Comparison of ENCODE assay signal across 7 mouse cellular contexts in genomic region chr7:144037966-144038669, GRCm38 (mm10). TPM values are rescaled to one million over a fixed set of nuclear protein-coding genes. Genes with fewer than 3 reads are reported as not detected.
DNase-seq lines count a peak whose midpoint lies in the region; ATAC-seq lines count a peak whose summit lies in the region.

No protein-coding gene starts in this region.

- peaks cover 19% of the 10 kb centered on the region for H3K4me1 ChIP-seq in hindbrain, embryonic 14.5 days (replicated peaks; ENCODE audit: control insufficient read depth, insufficient read depth, low read length)
- peaks cover 20% of the 10 kb centered on the region for H3K4me1 ChIP-seq in neural tube, embryonic 13.5 days (replicated peaks)

- H3K9me3 ChIP-seq in hindbrain, embryonic 14.5 days (ENCODE audit: control insufficient read depth, low read length) = no peaks in the 10 kb centered on the region
- H3K9me3 ChIP-seq in neural tube, embryonic 13.5 days = no peaks in the 10 kb centered on the region

- H3K4me3 ChIP-seq in hindbrain, embryonic 14.5 days (replicated peaks; ENCODE audit: low read length) = no peak overlapping the region
- H3K4me3 ChIP-seq in neural tube, embryonic 13.5 days = no peak overlapping the region

- peak; percentile 86 for ATAC-seq in hindbrain, embryonic 14.5 days (ENCODE audit: low FRiP score)
- peak; percentile 90 for ATAC-seq in neural tube, embryonic 13.5 days (ENCODE audit: low read depth)

- no peak overlapping the region for H3K9ac ChIP-seq in hindbrain, embryonic 14.5 days
- H3K9ac ChIP-seq in neural tube, embryonic 13.5 days = no peak overlapping the region

- no peaks in the 10 kb centered on the region for H3K27me3 ChIP-seq in hindbrain, embryonic 14.5 days (ENCODE audit: control insufficient read depth, insufficient read depth, low read length)
- no peaks in the 10 kb centered on the region for H3K27me3 ChIP-seq in neural tube, embryonic 13.5 days

- WGBS in hindbrain, embryonic 14.5 days = 22% methylated on average over 9 of the region's 9 CpGs
- 41% methylated on average over 9 of the region's 9 CpGs for WGBS in neural tube, embryonic 13.5 days

- H3K36me3 ChIP-seq in hindbrain, embryonic 14.5 days (replicated peaks; ENCODE audit: control insufficient read depth, insufficient read depth) = no peaks in the 10 kb centered on the region
- H3K36me3 ChIP-seq in neural tube, embryonic 13.5 days = no peaks in the 10 kb centered on the region

- no peak overlapping the region for H3K4me2 ChIP-seq in hindbrain, embryonic 14.5 days (replicated peaks)
- no peak overlapping the region for H3K4me2 ChIP-seq in neural tube, embryonic 13.5 days

- peak; percentile 86 for DNase-seq in adipocyte (ENCODE audit: low spot score)
- peak; percentile 39 for DNase-seq in brain, embryonic 18.5 days (ENCODE audit: low read depth, low spot score)
- peak; percentile 24 to 57 for DNase-seq in frontal cortex, adult 2 months (ENCODE audit: extremely low spot score in 1 of 2, low spot score in 1 of 2)
- DNase-seq in hindbrain, embryonic 14.5 days (ENCODE audit: low spot score) = peak; percentile 66
- DNase-seq in left cerebral cortex, postnatal 10 days (ENCODE audit: extremely low spot score in 1 of 2, low spot score in 2 of 2) = peak; percentile 44 to 71
- DNase-seq in c-Kit-positive CD71-positive TER-119-positive erythroid progenitor cells, embryonic 14.5 days (ENCODE audit: low spot score) = no peak

- intact Hi-C loops in left cerebral cortex, postnatal 10 days (cut with DNase I) = no loop called here

- H3K27ac ChIP-seq in hindbrain, embryonic 14.5 days = peak overlapping the region; percentile 77
- H3K27ac ChIP-seq in neural tube, embryonic 13.5 days (replicated peaks) = peak overlapping the region; percentile 83

RNA-seq across cellular contexts. Expression of gene Shank2, which starts 36.4 kb away (rescaled TPM):
- 63.4 and 69.2 TPM in 2 replicates for polyA plus RNA-seq in frontal cortex, adult 2 months (2012; rRNA removed)
- 10.7 and 11.3 TPM in 2 replicates for polyA plus RNA-seq in hindbrain, embryonic 14.5 days (2014; fragmentation: Nextera tagmentation; extraction: Ambion mirVana)
- total RNA-seq in left cerebral cortex, postnatal 10 days (2021) = 100 to 1,000 TPM; 162 to 172 TPM
- 6.4 and 6.7 TPM in 2 replicates for polyA plus RNA-seq in neural tube, embryonic 13.5 days (2015; fragmentation: Nextera tagmentation; extraction: Ambion mirVana)
